Mouse (Mus musculus) testis, postnatal 14 days (tissue): ENCODE measurements around the gene Slc2a13.

Experiments used
- DNase-seq: peaks from one replicate; pipeline ENCODE4 v3.0.0; 2021; ENCODE audit warnings: low spot score

Gene Slc2a13

GRCm38 (mm10) chr15:91263926-91264325, 309.1 kb downstream of the Slc2a13 start:
- no peak for DNase-seq

GRCm38 (mm10) chr15:91260578-91260977, 312.5 kb downstream of the Slc2a13 start:
- no peak for DNase-seq

- no peak for DNase-seq
Measured at GRCm38 (mm10) chr15:91257140-91257539, 315.9 kb downstream of the Slc2a13 start.

- DNase-seq = no peak
Measured at GRCm38 (mm10) chr15:91255308-91255707, 317.8 kb downstream of the Slc2a13 start.

- no peak for DNase-seq
Measured at GRCm38 (mm10) chr15:91252956-91253355, 320.1 kb downstream of the Slc2a13 start.

GRCm38 (mm10) chr15:91251544-91252408, 321.3 kb downstream of the Slc2a13 start:
- no peak for DNase-seq

- no peak for DNase-seq
Measured at GRCm38 (mm10) chr15:91250815-91251214, 322.2 kb downstream of the Slc2a13 start.

GRCm38 (mm10) chr15:91240683-91241335, 332.3 kb downstream of the Slc2a13 start:
- no peak for DNase-seq

GRCm38 (mm10) chr15:91237294-91237693, 335.8 kb downstream of the Slc2a13 start:
- no peak for DNase-seq
